Mouse (Mus musculus): ENCODE measurements at regions not wholly inside any gene's neighbourhood (a gene's known extent, or its start where the extent isn't known, plus 50 kb on each side); places are given as distances from the start of the nearest gene placed in this dataset.

- no peaks in the 10 kb centered on the region for H3K4me1 ChIP-seq (ENCODE audit: control insufficient read depth, insufficient read depth, low read length)
- no peak for ATAC-seq (ENCODE audit: low FRiP score, low TSS enrichment)
- H3K4me3 ChIP-seq (ENCODE audit: low read length), result no peak overlapping the region
- WGBS, result 72% methylated on average over 5 of the region's 5 CpGs
- H3K9me3 ChIP-seq (ENCODE audit: control insufficient read depth, low read length), result no peaks in the 10 kb centered on the region
- H3K27me3 ChIP-seq (ENCODE audit: control insufficient read depth, insufficient read depth, low read length), result no peaks in the 10 kb centered on the region
- no peak overlapping the region for H3K9ac ChIP-seq (ENCODE audit: low read depth, low read length)
- no peaks in the 10 kb centered on the region for H3K36me3 ChIP-seq (ENCODE audit: control insufficient read depth, insufficient read depth, low read length)
- H3K27ac ChIP-seq (ENCODE audit: low read depth, low read length), result no peak overlapping the region
- H3K4me2 ChIP-seq (replicated peaks; ENCODE audit: low read depth, low read length), result no peak overlapping the region
These were observed 134.7 kb upstream of the Hdac4 start for GRCm38 (mm10) chr1:92330181-92330580.

- no peaks in the 10 kb centered on the region for H3K27me3 ChIP-seq (ENCODE audit: control insufficient read depth, insufficient read depth, low read length)
- ATAC-seq (ENCODE audit: low FRiP score, low TSS enrichment), result no peak
- no peak overlapping the region for H3K4me3 ChIP-seq (ENCODE audit: low read length)
- no peaks in the 10 kb centered on the region for H3K4me1 ChIP-seq (ENCODE audit: control insufficient read depth, insufficient read depth, low read length)
- H3K9me3 ChIP-seq (ENCODE audit: control insufficient read depth, low read length), result no peaks in the 10 kb centered on the region
- no peaks in the 10 kb centered on the region for H3K36me3 ChIP-seq (ENCODE audit: control insufficient read depth, insufficient read depth, low read length)
- WGBS, result 62% methylated on average over 7 of the region's 7 CpGs
- H3K27ac ChIP-seq (ENCODE audit: low read depth, low read length), result no peak overlapping the region
- no peak overlapping the region for H3K4me2 ChIP-seq (replicated peaks; ENCODE audit: low read depth, low read length)
- no peak overlapping the region for H3K9ac ChIP-seq (ENCODE audit: low read depth, low read length)
These were observed 134.0 kb upstream of the Hdac4 start for GRCm38 (mm10) chr1:92329491-92329890.

GRCm38 (mm10) chr1:92327141-92327540, 131.6 kb upstream of the Hdac4 start:
- H3K9ac ChIP-seq (ENCODE audit: low read depth, low read length), result no peak overlapping the region
- H3K4me1 ChIP-seq (ENCODE audit: control insufficient read depth, insufficient read depth, low read length), result 0 out of 2 replicates have a peak, but pooled peaks cover 2% of the 10 kb centered on the region
- 91% methylated on average over 6 of the region's 6 CpGs for whole genome bisulfite sequencing
- no peak overlapping the region for H3K27ac ChIP-seq (ENCODE audit: low read depth, low read length)
- H3K4me2 ChIP-seq (replicated peaks; ENCODE audit: low read depth, low read length), result no peak overlapping the region
- no peak overlapping the region for H3K4me3 ChIP-seq (ENCODE audit: low read length)
- H3K9me3 ChIP-seq (ENCODE audit: control insufficient read depth, low read length), result no peaks in the 10 kb centered on the region
- no peak for ATAC-seq (ENCODE audit: low FRiP score, low TSS enrichment)
- no peaks in the 10 kb centered on the region for H3K36me3 ChIP-seq (ENCODE audit: control insufficient read depth, insufficient read depth, low read length)
- no peaks in the 10 kb centered on the region for H3K27me3 ChIP-seq (ENCODE audit: control insufficient read depth, insufficient read depth, low read length)

- H3K9ac ChIP-seq (ENCODE audit: low read depth, low read length), result no peak overlapping the region
- no peak overlapping the region for H3K4me3 ChIP-seq (ENCODE audit: low read length)
- 85% methylated on average over 7 of the region's 7 CpGs for WGBS
- no peaks in the 10 kb centered on the region for H3K27me3 ChIP-seq (ENCODE audit: control insufficient read depth, insufficient read depth, low read length)
- no peak overlapping the region for H3K4me2 ChIP-seq (replicated peaks; ENCODE audit: low read depth, low read length)
- no peaks in the 10 kb centered on the region for H3K36me3 ChIP-seq (ENCODE audit: control insufficient read depth, insufficient read depth, low read length)
- H3K9me3 ChIP-seq (ENCODE audit: control insufficient read depth, low read length), result no peaks in the 10 kb centered on the region
- no peak for ATAC-seq (ENCODE audit: low FRiP score, low TSS enrichment)
- no peak overlapping the region for H3K27ac ChIP-seq (ENCODE audit: low read depth, low read length)
- H3K4me1 ChIP-seq (ENCODE audit: control insufficient read depth, insufficient read depth, low read length), result 0 out of 2 replicates have a peak, but pooled peaks cover 2% of the 10 kb centered on the region
These were observed 129.8 kb upstream of the Hdac4 start for GRCm38 (mm10) chr1:92325281-92325680.

GRCm38 (mm10) chr1:92324091-92324950, 128.8 kb upstream of the Hdac4 start:
- H3K9ac ChIP-seq (ENCODE audit: low read depth, low read length), result no peak overlapping the region
- H3K4me1 ChIP-seq (ENCODE audit: control insufficient read depth, insufficient read depth, low read length), result 0 out of 2 replicates have a peak, but pooled peaks cover 2% of the 10 kb centered on the region
- H3K9me3 ChIP-seq (ENCODE audit: control insufficient read depth, low read length), result no peaks in the 10 kb centered on the region
- ATAC-seq (ENCODE audit: low FRiP score, low TSS enrichment), result no peak
- no peak overlapping the region for H3K27ac ChIP-seq (ENCODE audit: low read depth, low read length)
- no peaks in the 10 kb centered on the region for H3K27me3 ChIP-seq (ENCODE audit: control insufficient read depth, insufficient read depth, low read length)
- H3K4me2 ChIP-seq (replicated peaks; ENCODE audit: low read depth, low read length), result no peak overlapping the region
- H3K36me3 ChIP-seq (ENCODE audit: control insufficient read depth, insufficient read depth, low read length), result no peaks in the 10 kb centered on the region
- H3K4me3 ChIP-seq (ENCODE audit: low read length), result no peak overlapping the region
- 61% methylated on average over 14 of the region's 14 CpGs for WGBS

- 78% methylated on average over 4 of the region's 4 CpGs for WGBS
- Histone ChIP-seq H3K4me2 (replicated peaks; ENCODE audit: low read depth, low read length) (no peak overlapping the region), H3K36me3 (ENCODE audit: control insufficient read depth, insufficient read depth, low read length) (no peaks in the 10 kb centered on the region), H3K4me1 (ENCODE audit: control insufficient read depth, insufficient read depth, low read length) (peaks cover 9% of the 10 kb centered on the region), H3K27me3 (ENCODE audit: control insufficient read depth, insufficient read depth, low read length) (no peaks in the 10 kb centered on the region), H3K9me3 (ENCODE audit: control insufficient read depth, low read length) (no peaks in the 10 kb centered on the region), H3K9ac (ENCODE audit: low read depth, low read length) (no peak overlapping the region), H3K4me3 (ENCODE audit: low read length) (no peak overlapping the region), H3K27ac (ENCODE audit: low read depth, low read length) (no peak overlapping the region)
- ATAC-seq (ENCODE audit: low FRiP score, low TSS enrichment), result no peak
These were observed 121.6 kb upstream of the Hdac4 start for GRCm38 (mm10) chr1:92317131-92317530.

GRCm38 (mm10) chr1:92316191-92316723, 120.8 kb upstream of the Hdac4 start:
- Histone ChIP-seq H3K27ac (ENCODE audit: low read depth, low read length) (no peak overlapping the region), H3K9me3 (ENCODE audit: control insufficient read depth, low read length) (no peaks in the 10 kb centered on the region), H3K4me3 (ENCODE audit: low read length) (no peak overlapping the region), H3K4me2 (replicated peaks; ENCODE audit: low read depth, low read length) (no peak overlapping the region), H3K36me3 (ENCODE audit: control insufficient read depth, insufficient read depth, low read length) (no peaks in the 10 kb centered on the region), H3K27me3 (ENCODE audit: control insufficient read depth, insufficient read depth, low read length) (no peaks in the 10 kb centered on the region), H3K9ac (ENCODE audit: low read depth, low read length) (no peak overlapping the region), H3K4me1 (ENCODE audit: control insufficient read depth, insufficient read depth, low read length) (peaks cover 9% of the 10 kb centered on the region)
- peak; percentile 39; the same call in 1 of the 2 replicates for ATAC-seq (ENCODE audit: low FRiP score, low TSS enrichment)
- 23% methylated on average over 10 of the region's 10 CpGs for WGBS

- H3K27me3 ChIP-seq (ENCODE audit: control insufficient read depth, insufficient read depth, low read length), result no peaks in the 10 kb centered on the region
These were observed 117.6 kb upstream of the Hdac4 start for GRCm38 (mm10) chr1:92313001-92313597.

GRCm38 (mm10) chr1:92309883-92310282, 114.4 kb upstream of the Hdac4 start:
- Histone ChIP-seq H3K27me3 (ENCODE audit: control insufficient read depth, insufficient read depth, low read length) (no peaks in the 10 kb centered on the region), H3K36me3 (ENCODE audit: control insufficient read depth, insufficient read depth, low read length) (no peaks in the 10 kb centered on the region), H3K4me2 (replicated peaks; ENCODE audit: low read depth, low read length) (no peak overlapping the region), H3K9ac (ENCODE audit: low read depth, low read length) (no peak overlapping the region), H3K9me3 (ENCODE audit: control insufficient read depth, low read length) (no peaks in the 10 kb centered on the region), H3K27ac (ENCODE audit: low read depth, low read length) (no peak overlapping the region), H3K4me3 (ENCODE audit: low read length) (no peak overlapping the region), H3K4me1 (ENCODE audit: control insufficient read depth, insufficient read depth, low read length) (no peaks in the 10 kb centered on the region)
- WGBS, result 92% methylated on average over 2 of the region's 2 CpGs
- ATAC-seq (ENCODE audit: low FRiP score, low TSS enrichment), result no peak

More at GRCm38 (mm10) chr1:92313001-92313597, 117.6 kb upstream of the Hdac4 start:
- ATAC-seq (ENCODE audit: low FRiP score, low TSS enrichment), result no peak
- peaks cover 9% of the 10 kb centered on the region for H3K4me1 ChIP-seq (ENCODE audit: control insufficient read depth, insufficient read depth, low read length)
- H3K9me3 ChIP-seq (ENCODE audit: control insufficient read depth, low read length), result no peaks in the 10 kb centered on the region
- no peak overlapping the region for H3K27ac ChIP-seq (ENCODE audit: low read depth, low read length)
- WGBS, result 83% methylated on average over 16 of the region's 16 CpGs
- H3K4me2 ChIP-seq (replicated peaks; ENCODE audit: low read depth, low read length), result no peak overlapping the region
- H3K4me3 ChIP-seq (ENCODE audit: low read length), result no peak overlapping the region
- H3K36me3 ChIP-seq (ENCODE audit: control insufficient read depth, insufficient read depth, low read length), result no peaks in the 10 kb centered on the region
- H3K9ac ChIP-seq (ENCODE audit: low read depth, low read length), result no peak overlapping the region

Measured in kidney, embryonic 14.5 days (tissue).